Mouse (Mus musculus): ENCODE data around the gene Tspyl1. TPM values are rescaled to one million over a fixed set of nuclear protein-coding genes. Genes with fewer than 3 reads are reported as not detected.
A peak's percentile ranks its signal among the peaks of the same experiment; 100 is the strongest.
"Not testable (repeated sequence)": the region's sequence is repeated elsewhere in the genome, so short reads cannot be mapped to it uniquely, and the experiment has no call there.

Gene Tspyl1
- 100 to 1,000 TPM; 151 to 153 TPM for total RNA-seq (2021)

GRCm38 (mm10) chr10:34281962-34282388 is at the start of gene Tspyl1:
Tspyl1 (plus strand) TSS chr10:34282190.
- peak; percentile 98 to 99 for DNase-seq (ENCODE audit: low spot score in 2 of 2)
- intact Hi-C loops (cut with DNase I), result loop anchor here (2.0 to 5.0 kb wide), 5 partner anchors 15 to 265 kb away; partner anchors contain the start of genes Dse, Rwdd1 and Tspyl4

- no peak for DNase-seq (ENCODE audit: low spot score in 2 of 2)
- intact Hi-C loops (cut with DNase I), result no loop called here
These were observed 48.6 kb upstream of the Tspyl1 start for GRCm38 (mm10) chr10:34233418-34233817.

- peak in 1 of 2 experiments; percentile 2 for DNase-seq (ENCODE audit: low spot score in 2 of 2)
- intact Hi-C loops (cut with DNase I), result no loop called here
These were observed 47.9 kb upstream of the Tspyl1 start for GRCm38 (mm10) chr10:34233931-34234745.

- no peak for DNase-seq (ENCODE audit: low spot score in 2 of 2)
- intact Hi-C loops (cut with DNase I), result no loop called here
These were observed 46.6 kb upstream of the Tspyl1 start for GRCm38 (mm10) chr10:34235384-34235783.

- DNase-seq (ENCODE audit: low spot score in 2 of 2), result no peak
- intact Hi-C loops (cut with DNase I), result no loop called here
These were observed 45.4 kb upstream of the Tspyl1 start for GRCm38 (mm10) chr10:34236569-34236968.

- intact Hi-C loops (cut with DNase I), result no loop called here
- DNase-seq (ENCODE audit: low spot score in 2 of 2), result no peak
These were observed 43.5 kb upstream of the Tspyl1 start for GRCm38 (mm10) chr10:34238536-34238935.

GRCm38 (mm10) chr10:34244745-34245144 is 37.2 kb upstream of the Tspyl1 start:
- no peak for DNase-seq (ENCODE audit: low spot score in 2 of 2)
- intact Hi-C loops (cut with DNase I), result no loop called here

- intact Hi-C loops (cut with DNase I), result no loop called here
- no peak for DNase-seq (ENCODE audit: low spot score in 2 of 2)
These were observed 35.9 kb upstream of the Tspyl1 start for GRCm38 (mm10) chr10:34246106-34246505.

GRCm38 (mm10) chr10:34247757-34248156 is 34.2 kb upstream of the Tspyl1 start:
- intact Hi-C loops (cut with DNase I), result no loop called here
- DNase-seq (ENCODE audit: low spot score in 2 of 2), result no peak

GRCm38 (mm10) chr10:34249594-34249993 is 32.4 kb upstream of the Tspyl1 start:
- no peak for DNase-seq (ENCODE audit: low spot score in 2 of 2)
- intact Hi-C loops (cut with DNase I), result no loop called here

- DNase-seq (ENCODE audit: low spot score in 2 of 2); intact Hi-C loops (cut with DNase I): not testable (repeated sequence)
These were observed 29.2 kb upstream of the Tspyl1 start for GRCm38 (mm10) chr10:34252833-34253232.

GRCm38 (mm10) chr10:34265106-34265505 is 16.9 kb upstream of the Tspyl1 start:
- DNase-seq (ENCODE audit: low spot score in 2 of 2), result no peak

GRCm38 (mm10) chr10:34267312-34268070 is 14.5 kb upstream of the Tspyl1 start:
- DNase-seq (ENCODE audit: low spot score in 2 of 2), result no peak
- intact Hi-C loops (cut with DNase I), result no loop called here

More at GRCm38 (mm10) chr10:34265106-34265505, 16.9 kb upstream of the Tspyl1 start:
- intact Hi-C loops (cut with DNase I), result no loop called here

GRCm38 (mm10) chr10:34271681-34272080 is 10.3 kb upstream of the Tspyl1 start:
- peak in 1 of 2 experiments; percentile 58 for DNase-seq (ENCODE audit: low spot score in 2 of 2)
- intact Hi-C loops (cut with DNase I), result no loop called here

GRCm38 (mm10) chr10:34280591-34281175 is 1.3 kb upstream of the Tspyl1 start:
- DNase-seq (ENCODE audit: low spot score in 2 of 2), result peak; percentile 72 to 87
- intact Hi-C loops (cut with DNase I), result loop anchor here (1.0 to 5.0 kb wide), 4 partner anchors 47 to 263 kb away; partner anchors contain the start of gene Rwdd1

- intact Hi-C loops (cut with DNase I), result loop anchor here (5.0 kb wide), 3 partner anchors 46 to 264 kb away; partner anchors contain the start of gene Rwdd1
- peak; percentile 18 to 58 for DNase-seq (ENCODE audit: low spot score in 2 of 2)
These were observed 604 bp upstream of the Tspyl1 start for GRCm38 (mm10) chr10:34281211-34281961.

GRCm38 (mm10) chr10:34282420-34283238 is 639 bp downstream of the Tspyl1 start:
- peak; percentile 51 to 57 for DNase-seq (ENCODE audit: low spot score in 2 of 2)
- intact Hi-C loops (cut with DNase I), result loop anchor here (2.0 to 5.0 kb wide), 5 partner anchors 14 to 265 kb away; partner anchors contain the start of genes Dse, Rwdd1 and Tspyl4

- intact Hi-C loops (cut with DNase I), result loop anchor here (2.0 to 5.0 kb wide), 2 partner anchors 14 to 280 kb away; partner anchors contain the start of genes Rwdd1 and Tspyl1
- DNase-seq (ENCODE audit: low spot score in 2 of 2), result peak in 1 of 2 experiments; percentile 4
These were observed 14.9 kb downstream of the Tspyl1 start for GRCm38 (mm10) chr10:34296911-34297298.

Measured in left cerebral cortex, postnatal 25 days (tissue).